Mouse (Mus musculus): ENCODE data around the gene Akt3.

Akt3 gene

GRCm38 (mm10) chr1:177010607-177011302 lies 247.2 kb downstream of the Akt3 start:
- no peak for DNase-seq (ENCODE audit: low spot score in 2 of 2)

- no peak for DNase-seq (ENCODE audit: low spot score in 2 of 2)
These were observed 248.0 kb downstream of the Akt3 start for GRCm38 (mm10) chr1:177010041-177010440.

GRCm38 (mm10) chr1:177008777-177009176 lies 249.2 kb downstream of the Akt3 start:
- DNase-seq (ENCODE audit: low spot score in 2 of 2) = no peak

GRCm38 (mm10) chr1:177007405-177007804 lies 250.6 kb downstream of the Akt3 start:
- DNase-seq (ENCODE audit: low spot score in 2 of 2) = no peak

GRCm38 (mm10) chr1:177004041-177004741 lies 253.8 kb downstream of the Akt3 start:
- no peak for DNase-seq (ENCODE audit: low spot score in 2 of 2)

- no peak for DNase-seq (ENCODE audit: low spot score in 2 of 2)
These were observed 255.1 kb downstream of the Akt3 start for GRCm38 (mm10) chr1:177002951-177003350.

- no peak for DNase-seq (ENCODE audit: low spot score in 2 of 2)
These were observed 259.0 kb downstream of the Akt3 start for GRCm38 (mm10) chr1:176999011-176999410.

GRCm38 (mm10) chr1:176997711-176998689 lies 260.0 kb downstream of the Akt3 start:
- DNase-seq (ENCODE audit: low spot score in 2 of 2) = no peak

GRCm38 (mm10) chr1:176997254-176997653 lies 260.7 kb downstream of the Akt3 start:
- no peak for DNase-seq (ENCODE audit: low spot score in 2 of 2)

GRCm38 (mm10) chr1:176996630-176997201 lies 261.3 kb downstream of the Akt3 start:
- DNase-seq (ENCODE audit: low spot score in 2 of 2) = no peak

GRCm38 (mm10) chr1:176996166-176996565 lies 261.8 kb downstream of the Akt3 start:
- no peak for DNase-seq (ENCODE audit: low spot score in 2 of 2)

- no peak for DNase-seq (ENCODE audit: low spot score in 2 of 2)
These were observed 262.6 kb downstream of the Akt3 start for GRCm38 (mm10) chr1:176995419-176995775.

GRCm38 (mm10) chr1:176994707-176995418 lies 263.1 kb downstream of the Akt3 start:
- DNase-seq (ENCODE audit: low spot score in 2 of 2) = no peak

GRCm38 (mm10) chr1:176994087-176994486 lies 263.9 kb downstream of the Akt3 start:
- DNase-seq (ENCODE audit: low spot score in 2 of 2) = no peak

- DNase-seq (ENCODE audit: low spot score in 2 of 2) = no peak
These were observed 264.6 kb downstream of the Akt3 start for GRCm38 (mm10) chr1:176993141-176994010.

- DNase-seq (ENCODE audit: low spot score in 2 of 2) = no peak
These were observed 265.5 kb downstream of the Akt3 start for GRCm38 (mm10) chr1:176992517-176992916.

- DNase-seq (ENCODE audit: low spot score in 2 of 2) = no peak
These were observed 266.5 kb downstream of the Akt3 start for GRCm38 (mm10) chr1:176991473-176991872.

- DNase-seq (ENCODE audit: low spot score in 2 of 2) = no peak
These were observed 270.8 kb downstream of the Akt3 start for GRCm38 (mm10) chr1:176986990-176987740.

GRCm38 (mm10) chr1:176986275-176986674 lies 271.7 kb downstream of the Akt3 start:
- no peak for DNase-seq (ENCODE audit: low spot score in 2 of 2)

Measured in urinary bladder, adult 18-20 months (tissue).